Mouse (Mus musculus): ENCODE results near the gene Uqcrfs1. TPM values are rescaled to one million over a fixed set of nuclear protein-coding genes. Genes with fewer than 3 reads are reported as not detected.

Uqcrfs1 gene
- polyA plus RNA-seq (2015; fragmentation: Nextera tagmentation; extraction: Ambion mirVana): 300 and 323 TPM in 2 replicates

DNA sequence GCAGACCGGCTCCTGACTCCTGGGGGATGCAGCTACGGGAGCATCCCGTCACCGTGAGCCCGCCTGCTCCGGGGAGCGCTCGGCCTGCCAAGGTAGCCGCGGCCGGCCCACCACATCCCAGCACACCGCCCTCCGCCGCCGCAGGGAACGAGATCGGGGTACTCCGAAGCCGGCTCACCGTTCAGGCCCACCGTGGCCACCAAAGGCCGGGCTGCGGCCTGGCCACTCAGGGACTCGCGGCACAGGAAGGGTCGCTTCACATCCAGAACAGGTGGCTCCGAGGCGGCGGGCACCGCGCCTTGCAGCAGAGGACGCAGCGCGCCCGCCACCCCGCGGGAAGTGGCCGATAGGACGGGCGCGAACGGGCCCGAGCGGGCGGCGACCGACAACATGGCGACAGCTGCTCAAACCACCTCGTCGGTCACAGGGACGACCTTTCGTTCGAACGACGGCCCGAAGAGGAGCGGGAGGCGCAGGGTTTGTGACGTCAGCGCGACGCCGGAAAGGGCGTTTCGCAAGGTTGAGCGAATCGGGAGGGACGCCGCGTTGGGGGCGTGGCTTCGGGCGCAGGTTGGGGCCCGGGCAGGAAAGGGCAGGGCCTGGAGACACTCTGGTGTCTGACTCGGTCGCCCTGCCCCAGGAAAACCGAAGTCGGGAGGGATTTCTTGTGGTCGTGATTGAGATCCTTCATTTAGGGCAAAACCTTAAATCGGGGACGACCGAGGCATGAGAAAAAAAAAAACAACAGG lies at the start of gene Uqcrfs1:
Gene Uqcrfs1, minus strand, starts transcription at position 507 of the 749 bp plus-strand sequence.
- Histone ChIP-seq H3K9ac (replicated peaks) (peak within 1 kb of the TSS; percentile 96), H3K9me3 (replicated peaks) (no peaks in the 10 kb centered on the region), H3K27me3 (replicated peaks) (no peaks in the 10 kb centered on the region; the same call in 1 of the 2 replicates), H3K4me2 (peak within 1 kb of the TSS; percentile 75), H3K4me1 (peaks cover 22% of the 10 kb centered on the region), H3K4me3 (replicated peaks) (peak within 1 kb of the TSS; percentile 100), H3K36me3 (peaks cover 8% of the 10 kb centered on the region), H3K27ac (replicated peaks) (peak within 1 kb of the TSS; percentile 84)
- under 1% methylated on average over 82 of the region's 82 CpGs for WGBS
- peak; percentile 100 for ATAC-seq (ENCODE audit: low FRiP score)

GRCm38 (mm10) chr13:30585786-30586185 lies 40.6 kb upstream of the Uqcrfs1 start:
- no peak overlapping the region for H3K9ac ChIP-seq (replicated peaks)
- H3K36me3 ChIP-seq: no peaks in the 10 kb centered on the region
- 92% methylated on average over 3 of the region's 3 CpGs for WGBS
- H3K9me3 ChIP-seq (replicated peaks): no peaks in the 10 kb centered on the region
- no peak overlapping the region for H3K4me3 ChIP-seq (replicated peaks)
- no peak overlapping the region for H3K4me2 ChIP-seq
- no peaks in the 10 kb centered on the region for H3K4me1 ChIP-seq
- H3K27ac ChIP-seq (replicated peaks): no peak overlapping the region
- no peaks in the 10 kb centered on the region for H3K27me3 ChIP-seq (replicated peaks)
- no peak for ATAC-seq (ENCODE audit: low FRiP score)

DNA sequence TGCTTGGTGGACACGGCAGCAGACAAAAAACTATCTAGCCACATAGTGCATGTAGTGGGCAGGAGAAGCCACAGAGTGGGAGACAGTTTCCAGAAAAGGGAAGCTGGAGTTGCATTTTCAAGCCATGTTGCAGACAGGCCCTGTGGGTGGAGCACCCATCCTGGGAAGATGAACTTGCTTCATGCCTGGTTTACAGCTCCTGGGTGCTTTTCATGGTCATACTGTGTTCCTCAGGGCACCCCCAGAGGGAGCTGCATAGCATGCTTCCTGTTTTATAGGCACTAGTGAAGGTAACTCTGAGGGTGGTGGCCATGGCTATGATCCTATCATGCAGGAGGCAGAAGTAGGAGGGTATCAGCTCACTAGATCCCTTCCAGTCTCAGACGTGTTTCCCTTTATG lies 37.4 kb upstream of the Uqcrfs1 start:
- no peaks in the 10 kb centered on the region for H3K9me3 ChIP-seq (replicated peaks)

GRCm38 (mm10) chr13:30578806-30579205 lies 33.6 kb upstream of the Uqcrfs1 start:
- no peaks in the 10 kb centered on the region for H3K9me3 ChIP-seq (replicated peaks)
- no peak overlapping the region for H3K27ac ChIP-seq (replicated peaks)
- WGBS: 78% methylated on average over 2 of the region's 2 CpGs
- no peaks in the 10 kb centered on the region for H3K27me3 ChIP-seq (replicated peaks)
- no peak for ATAC-seq (ENCODE audit: low FRiP score)
- no peaks in the 10 kb centered on the region for H3K4me1 ChIP-seq
- no peak overlapping the region for H3K9ac ChIP-seq (replicated peaks)
- no peaks in the 10 kb centered on the region for H3K36me3 ChIP-seq
- H3K4me3 ChIP-seq (replicated peaks): no peak overlapping the region
- no peak overlapping the region for H3K4me2 ChIP-seq

More for the DNA sequence above, 37.4 kb upstream of the Uqcrfs1 start:
- Histone ChIP-seq H3K4me2 (no peak overlapping the region), H3K9ac (replicated peaks) (no peak overlapping the region), H3K36me3 (no peaks in the 10 kb centered on the region), H3K27ac (replicated peaks) (no peak overlapping the region), H3K4me1 (no peaks in the 10 kb centered on the region), H3K4me3 (replicated peaks) (no peak overlapping the region), H3K27me3 (replicated peaks) (no peaks in the 10 kb centered on the region)
- ATAC-seq (ENCODE audit: low FRiP score): no peak
- WGBS: 70% methylated on average over 2 of the region's 2 CpGs

GRCm38 (mm10) chr13:30576819-30577218 lies 31.7 kb upstream of the Uqcrfs1 start:
- H3K36me3 ChIP-seq: no peaks in the 10 kb centered on the region
- ATAC-seq (ENCODE audit: low FRiP score): no peak
- no peaks in the 10 kb centered on the region for H3K9me3 ChIP-seq (replicated peaks)
- H3K9ac ChIP-seq (replicated peaks): no peak overlapping the region
- H3K27me3 ChIP-seq (replicated peaks): no peaks in the 10 kb centered on the region
- no peak overlapping the region for H3K4me2 ChIP-seq
- 78% methylated on average over 2 of the region's 2 CpGs for WGBS
- no peaks in the 10 kb centered on the region for H3K4me1 ChIP-seq
- H3K4me3 ChIP-seq (replicated peaks): no peak overlapping the region
- H3K27ac ChIP-seq (replicated peaks): no peak overlapping the region

GRCm38 (mm10) chr13:30572971-30573370 lies 27.8 kb upstream of the Uqcrfs1 start:
- WGBS: 70% methylated on average over 4 of the region's 4 CpGs
- Histone ChIP-seq H3K27ac (replicated peaks) (no peak overlapping the region), H3K9ac (replicated peaks) (no peak overlapping the region), H3K4me1 (no peaks in the 10 kb centered on the region), H3K36me3 (no peaks in the 10 kb centered on the region), H3K9me3 (replicated peaks) (no peaks in the 10 kb centered on the region), H3K27me3 (replicated peaks) (no peaks in the 10 kb centered on the region), H3K4me3 (replicated peaks) (no peak overlapping the region), H3K4me2 (no peak overlapping the region)
- no peak for ATAC-seq (ENCODE audit: low FRiP score)

GRCm38 (mm10) chr13:30570182-30570581 lies 25.0 kb upstream of the Uqcrfs1 start:
- no peak for ATAC-seq (ENCODE audit: low FRiP score)
- H3K9ac ChIP-seq (replicated peaks): no peak overlapping the region
- WGBS: 87% methylated on average over 1 of the region's 1 CpGs
- H3K4me2 ChIP-seq: no peak overlapping the region
- no peaks in the 10 kb centered on the region for H3K36me3 ChIP-seq
- H3K9me3 ChIP-seq (replicated peaks): no peaks in the 10 kb centered on the region
- no peak overlapping the region for H3K4me3 ChIP-seq (replicated peaks)
- no peaks in the 10 kb centered on the region for H3K27me3 ChIP-seq (replicated peaks)
- no peaks in the 10 kb centered on the region for H3K4me1 ChIP-seq
- H3K27ac ChIP-seq (replicated peaks): no peak overlapping the region

DNA sequence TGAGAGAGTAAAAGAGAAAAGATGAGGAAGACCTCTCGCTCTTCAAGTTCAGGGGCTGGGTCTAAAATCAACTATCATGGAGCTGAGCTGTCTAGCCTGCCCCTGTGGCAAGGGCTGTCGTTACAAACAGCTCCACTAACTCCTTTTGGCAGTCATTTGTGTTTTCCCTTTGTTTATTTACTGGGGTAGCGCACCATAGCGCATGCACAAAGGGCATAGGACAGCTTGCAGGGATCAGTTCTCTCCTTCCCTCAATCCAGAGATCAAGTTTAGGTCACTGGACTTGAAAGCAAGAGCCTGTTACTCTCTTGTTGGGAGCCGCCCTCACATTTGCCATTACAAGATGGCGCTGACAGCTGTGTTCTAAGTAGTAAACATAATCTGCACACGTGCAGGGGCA lies 22.4 kb upstream of the Uqcrfs1 start:
- Histone ChIP-seq H3K27ac (replicated peaks) (no peak overlapping the region), H3K27me3 (replicated peaks) (no peaks in the 10 kb centered on the region), H3K4me1 (no peaks in the 10 kb centered on the region), H3K4me3 (replicated peaks) (no peak overlapping the region), H3K9me3 (replicated peaks) (no peaks in the 10 kb centered on the region), H3K4me2 (no peak overlapping the region), H3K9ac (replicated peaks) (no peak overlapping the region), H3K36me3 (no peaks in the 10 kb centered on the region)
- 71% methylated on average over 7 of the region's 7 CpGs for WGBS
- no peak for ATAC-seq (ENCODE audit: low FRiP score)

- Histone ChIP-seq H3K36me3 (no peaks in the 10 kb centered on the region), H3K4me3 (replicated peaks) (no peak overlapping the region), H3K4me2 (no peak overlapping the region), H3K27ac (replicated peaks) (no peak overlapping the region), H3K4me1 (no peaks in the 10 kb centered on the region), H3K9me3 (replicated peaks) (no peaks in the 10 kb centered on the region), H3K9ac (replicated peaks) (no peak overlapping the region), H3K27me3 (replicated peaks) (no peaks in the 10 kb centered on the region)
- WGBS: 71% methylated on average over 8 of the region's 8 CpGs
- no peak for ATAC-seq (ENCODE audit: low FRiP score)
Observed at GRCm38 (mm10) chr13:30566767-30567166, 21.6 kb upstream of the Uqcrfs1 start.

- Histone ChIP-seq H3K4me3 (replicated peaks) (no peak overlapping the region), H3K4me2 (no peak overlapping the region), H3K9ac (replicated peaks) (no peak overlapping the region), H3K27ac (replicated peaks) (no peak overlapping the region), H3K9me3 (replicated peaks) (no peaks in the 10 kb centered on the region), H3K27me3 (replicated peaks) (no peaks in the 10 kb centered on the region), H3K4me1 (no peaks in the 10 kb centered on the region), H3K36me3 (no peaks in the 10 kb centered on the region)
- WGBS: 94% methylated on average over 1 of the region's 1 CpGs
- ATAC-seq (ENCODE audit: low FRiP score): no peak
Observed at GRCm38 (mm10) chr13:30560603-30561002, 15.4 kb upstream of the Uqcrfs1 start.

DNA sequence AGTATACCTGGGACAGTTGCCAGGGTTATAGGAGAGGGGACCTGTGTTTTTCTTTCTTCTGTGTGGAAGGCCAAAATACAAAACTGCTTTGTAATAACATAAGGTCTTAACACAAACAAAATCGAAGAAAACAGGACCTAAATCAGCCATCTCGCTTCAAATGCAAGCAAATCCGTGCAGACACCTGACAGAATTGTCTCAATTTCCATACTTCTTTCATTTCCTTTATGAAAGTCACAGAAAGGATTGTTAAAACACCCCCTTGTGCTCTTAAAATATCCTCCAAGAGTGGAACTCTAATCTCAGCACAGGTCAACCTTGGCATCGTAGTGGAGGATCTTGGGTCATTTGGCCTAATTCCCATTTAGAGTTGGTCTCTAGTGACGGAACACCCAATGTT lies 14.9 kb upstream of the Uqcrfs1 start:
- Histone ChIP-seq H3K36me3 (no peaks in the 10 kb centered on the region), H3K4me1 (no peaks in the 10 kb centered on the region), H3K9me3 (replicated peaks) (no peaks in the 10 kb centered on the region), H3K27ac (replicated peaks) (no peak overlapping the region), H3K4me3 (replicated peaks) (no peak overlapping the region), H3K27me3 (replicated peaks) (no peaks in the 10 kb centered on the region), H3K9ac (replicated peaks) (no peak overlapping the region), H3K4me2 (no peak overlapping the region)
- no peak for ATAC-seq (ENCODE audit: low FRiP score)
- 92% methylated on average over 5 of the region's 5 CpGs for WGBS

DNA sequence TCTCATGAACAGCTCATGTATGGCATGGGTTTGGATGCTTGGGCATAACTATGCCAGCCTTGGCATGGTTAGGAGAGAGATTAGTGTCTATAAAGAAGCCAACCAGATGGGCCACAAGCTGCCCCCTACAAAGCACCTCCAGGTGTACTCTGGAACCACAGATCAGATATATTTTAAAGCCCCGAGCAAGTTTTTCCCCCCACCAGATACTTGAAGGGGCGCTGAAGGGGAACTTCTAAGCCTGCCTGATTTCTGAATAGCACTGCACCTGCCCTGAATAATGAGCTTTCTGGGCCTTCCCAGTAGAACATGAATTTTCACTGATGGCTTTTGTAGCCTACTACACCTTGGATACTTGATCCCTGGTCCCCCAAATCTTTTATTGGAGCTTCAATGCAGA lies 12.6 kb upstream of the Uqcrfs1 start:
- no peak for ATAC-seq (ENCODE audit: low FRiP score)
- 84% methylated on average over 2 of the region's 2 CpGs for WGBS
- H3K27me3 ChIP-seq (replicated peaks): no peaks in the 10 kb centered on the region
- no peak overlapping the region for H3K4me2 ChIP-seq
- H3K9me3 ChIP-seq (replicated peaks): no peaks in the 10 kb centered on the region
- H3K4me1 ChIP-seq: no peaks in the 10 kb centered on the region
- H3K27ac ChIP-seq (replicated peaks): no peak overlapping the region
- no peak overlapping the region for H3K9ac ChIP-seq (replicated peaks)
- H3K4me3 ChIP-seq (replicated peaks): no peak overlapping the region
- no peaks in the 10 kb centered on the region for H3K36me3 ChIP-seq
